Mouse (Mus musculus): ENCODE measurements at regions not wholly inside any gene's neighbourhood (a gene's known extent, or its start where the extent isn't known, plus 50 kb on each side); places are given as distances from the start of the nearest gene placed in this dataset.
A peak's percentile ranks its signal among the peaks of the same experiment; 100 is the strongest.

- intact Hi-C loops (cut with DNase I): no loop called here
- DNase-seq (ENCODE audit: low spot score in 2 of 2): no peak
Measured at GRCm38 (mm10) chr6:143663306-143663705, 496.3 kb downstream of the Etnk1 start.

DNA sequence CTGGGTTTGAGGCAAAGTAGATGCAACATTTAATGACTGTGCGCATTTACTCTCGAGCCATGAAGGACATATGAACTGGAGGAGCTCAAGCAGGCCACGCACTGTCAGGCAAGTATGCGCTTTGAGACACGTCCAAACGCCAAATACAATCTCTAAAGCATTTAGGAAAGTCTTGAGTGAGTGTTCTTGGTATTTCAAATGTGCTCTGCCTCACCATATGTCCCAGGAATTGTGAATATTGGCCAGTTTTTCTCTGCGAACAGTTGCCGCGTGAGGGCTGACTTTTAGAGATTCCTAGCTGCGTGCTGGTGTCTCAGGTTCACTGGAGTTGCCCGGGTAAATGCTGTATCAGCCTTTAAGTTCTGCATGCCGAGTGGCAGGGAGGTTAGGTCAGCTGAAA lies 498.4 kb downstream of the Etnk1 start:
- intact Hi-C loops (cut with DNase I): no loop called here
- peak in 1 of 2 experiments; percentile 15 for DNase-seq (ENCODE audit: low spot score in 2 of 2)

DNA sequence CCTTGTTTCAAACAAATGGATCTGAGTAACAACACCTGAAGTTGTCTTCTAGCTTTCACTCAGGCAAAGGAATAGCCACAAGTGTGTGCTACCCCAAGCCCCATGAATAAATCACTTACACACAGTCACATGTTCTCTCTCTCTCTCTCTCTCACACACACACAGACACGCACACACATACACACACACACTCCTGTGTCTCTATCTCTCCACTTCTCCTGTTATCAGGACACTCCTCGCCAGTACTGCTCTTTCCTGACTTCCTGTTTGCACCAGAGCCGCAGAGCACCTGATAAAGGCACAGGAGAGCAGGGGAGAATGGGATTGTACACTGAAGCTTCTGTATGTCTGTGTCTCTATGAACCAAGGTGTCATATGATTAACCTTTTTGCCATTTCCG lies 501.5 kb downstream of the Etnk1 start:
- intact Hi-C loops (cut with DNase I): no loop called here
- DNase-seq (ENCODE audit: low spot score in 2 of 2): no peak

- no peak for DNase-seq (ENCODE audit: low spot score in 2 of 2)
- intact Hi-C loops (cut with DNase I): no loop called here
Measured at GRCm38 (mm10) chr6:143669446-143670130, 502.6 kb downstream of the Etnk1 start.

DNA sequence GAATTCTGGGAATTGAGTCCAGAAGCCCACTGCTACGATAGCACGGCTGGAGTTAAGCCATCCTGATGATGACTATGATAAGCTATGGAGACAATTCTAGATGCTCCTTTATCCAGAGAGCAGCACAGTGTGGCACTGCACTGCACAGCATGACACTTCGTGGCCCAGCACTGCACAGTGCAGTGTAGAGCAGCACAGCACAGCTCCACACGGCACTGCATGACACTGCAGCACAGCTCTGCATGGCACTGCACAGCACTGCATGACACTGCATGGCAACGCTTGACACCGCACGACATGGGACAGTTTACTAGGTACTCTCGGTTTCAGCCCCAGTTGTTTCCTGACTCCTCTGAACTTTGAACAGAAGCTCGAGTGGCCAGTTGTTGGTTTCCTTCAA lies 523.1 kb downstream of the Etnk1 start:
- no peak for DNase-seq (ENCODE audit: low spot score in 2 of 2)
- intact Hi-C loops (cut with DNase I): no loop called here

DNA sequence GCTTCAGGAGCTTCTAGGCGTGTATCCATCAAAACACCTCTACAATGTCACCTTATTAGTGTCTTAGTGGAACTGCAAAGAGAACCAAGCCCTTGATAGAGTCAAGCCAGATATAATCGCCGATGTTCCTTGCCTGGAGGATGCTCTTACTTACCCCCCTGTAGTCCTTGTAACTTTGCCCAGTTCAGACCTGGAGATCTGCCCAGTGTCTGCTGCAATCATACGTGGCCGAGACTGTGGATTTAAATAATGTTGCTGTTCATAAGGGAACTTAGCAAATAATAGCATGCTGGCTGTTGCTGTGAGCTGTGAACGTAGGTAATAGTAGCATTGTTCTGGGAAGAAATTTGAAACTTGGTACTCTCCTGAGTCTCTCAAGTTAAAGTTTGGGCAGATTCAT lies 523.8 kb downstream of the Etnk1 start:
- DNase-seq (ENCODE audit: low spot score in 2 of 2): no peak
- intact Hi-C loops (cut with DNase I): no loop called here

- no peak for DNase-seq (ENCODE audit: low spot score in 2 of 2)
- intact Hi-C loops (cut with DNase I): no loop called here
Measured at GRCm38 (mm10) chr6:143697997-143698396, 531.0 kb downstream of the Etnk1 start.

GRCm38 (mm10) chr6:143703984-143704383 lies 537.0 kb downstream of the Etnk1 start:
- intact Hi-C loops (cut with DNase I): no loop called here

DNA sequence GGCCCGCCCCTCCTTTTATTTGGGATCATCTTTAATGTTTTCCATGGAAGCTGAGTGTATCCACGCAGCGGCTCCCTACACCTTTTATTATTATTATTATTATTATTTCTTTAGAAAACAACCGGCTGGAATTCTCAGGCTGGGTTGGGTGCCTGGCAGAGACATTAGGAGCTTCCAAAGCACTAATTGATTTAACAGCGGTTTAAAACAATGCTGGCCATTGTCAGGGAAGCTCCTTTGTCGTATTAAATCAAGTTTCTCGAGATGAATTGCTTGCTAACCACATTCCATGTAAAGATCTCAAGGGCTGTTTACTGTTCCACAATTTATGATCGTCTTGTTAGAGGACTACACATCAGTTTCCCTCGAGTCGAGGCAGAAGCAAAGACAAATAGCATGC lies 539.4 kb downstream of the Etnk1 start:
- intact Hi-C loops (cut with DNase I): no loop called here
- DNase-seq (ENCODE audit: low spot score in 2 of 2): no peak

More at GRCm38 (mm10) chr6:143703984-143704383, 537.0 kb downstream of the Etnk1 start:
- no peak for DNase-seq (ENCODE audit: low spot score in 2 of 2)

DNA sequence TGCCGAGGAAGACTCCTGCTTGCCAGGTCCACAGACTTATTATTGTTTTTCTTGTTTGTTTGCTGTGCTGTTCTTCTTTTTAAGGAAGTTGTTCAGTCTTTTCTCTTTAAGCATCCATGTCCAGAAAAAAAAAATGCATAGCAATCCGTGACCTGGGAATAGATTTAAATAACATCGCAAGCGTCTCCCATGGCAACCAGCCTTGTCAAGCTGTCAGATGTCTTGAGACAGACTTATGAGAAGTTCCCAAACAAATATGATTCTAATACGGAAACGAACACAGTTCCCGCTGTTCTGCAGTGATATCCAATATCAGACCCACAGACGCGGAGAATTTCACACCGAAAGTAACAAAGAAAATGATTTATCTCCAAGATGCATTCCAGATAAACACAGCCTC lies 547.4 kb downstream of the Etnk1 start:
- intact Hi-C loops (cut with DNase I): no loop called here
- no peak for DNase-seq (ENCODE audit: low spot score in 2 of 2)

DNA sequence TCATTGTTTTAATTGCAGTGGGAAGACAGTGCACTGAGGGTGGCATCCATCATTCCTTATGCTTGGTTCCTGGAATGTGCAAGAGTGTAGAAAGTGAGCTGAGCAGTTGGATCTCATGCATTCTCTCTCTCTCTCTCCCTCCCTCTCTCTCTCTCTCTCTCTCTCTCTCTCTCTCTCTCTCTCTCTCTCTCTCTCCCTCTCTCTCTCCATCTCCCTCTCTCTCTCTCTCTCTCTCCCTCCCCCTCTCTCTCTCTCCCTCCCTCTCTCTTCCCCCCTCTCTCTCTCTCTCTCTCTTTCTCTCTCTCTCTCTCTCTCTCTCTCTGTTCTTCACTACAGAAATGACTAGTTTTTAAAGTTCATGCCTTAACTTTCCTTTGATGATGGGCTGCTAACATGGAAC lies 583.1 kb downstream of the Etnk1 start:
- intact Hi-C loops (cut with DNase I): no loop called here
- DNase-seq (ENCODE audit: low spot score in 2 of 2): no peak

DNA sequence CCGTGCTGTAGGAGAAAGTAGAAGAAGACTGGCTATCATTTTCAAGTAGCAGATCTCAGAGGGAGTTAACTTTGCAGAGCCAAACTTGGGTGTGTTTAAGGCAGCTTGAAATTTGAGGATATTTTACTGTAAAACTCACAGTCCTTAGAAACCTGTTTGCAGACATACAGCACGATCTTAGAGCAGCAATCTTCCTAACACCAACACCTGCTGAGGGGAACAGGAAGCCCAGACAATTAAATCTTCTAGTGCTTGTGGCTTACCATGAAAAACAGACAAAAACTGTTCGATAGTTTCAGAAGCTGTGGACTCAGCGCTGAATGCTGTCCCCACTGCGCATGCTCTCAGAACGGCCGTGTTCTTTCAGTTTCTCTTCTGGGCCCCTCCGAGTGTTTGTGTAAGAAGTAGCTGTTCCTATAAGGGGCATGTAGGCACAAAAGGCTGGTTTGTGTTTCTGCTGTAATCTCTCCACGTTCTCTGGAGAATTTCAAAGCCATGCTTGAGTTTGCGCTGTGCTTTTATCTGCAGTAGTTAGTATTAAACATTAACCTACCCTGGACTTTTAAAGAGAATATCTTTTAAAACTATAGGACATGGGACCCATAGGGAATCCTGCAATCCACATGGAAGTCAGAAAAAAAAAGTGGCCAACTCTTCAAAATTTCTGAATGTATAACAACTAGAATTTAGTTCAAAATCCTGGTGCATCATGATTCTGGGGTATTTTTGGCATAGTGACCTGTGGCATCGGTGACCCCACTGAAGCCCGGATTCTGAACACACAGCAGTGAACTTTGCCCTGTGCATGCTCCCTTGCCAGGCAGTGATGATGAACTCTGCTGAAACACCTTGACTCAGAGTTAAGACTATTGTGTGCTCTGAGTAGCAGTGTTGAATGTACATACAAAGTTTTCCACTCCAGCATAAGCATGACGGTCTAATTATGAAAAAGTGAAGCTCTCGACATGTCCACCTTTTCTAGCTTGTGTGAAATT lies 584.4 kb downstream of the Etnk1 start:
- intact Hi-C loops (cut with DNase I): no loop called here
- no peak for DNase-seq (ENCODE audit: low spot score in 2 of 2)

DNA sequence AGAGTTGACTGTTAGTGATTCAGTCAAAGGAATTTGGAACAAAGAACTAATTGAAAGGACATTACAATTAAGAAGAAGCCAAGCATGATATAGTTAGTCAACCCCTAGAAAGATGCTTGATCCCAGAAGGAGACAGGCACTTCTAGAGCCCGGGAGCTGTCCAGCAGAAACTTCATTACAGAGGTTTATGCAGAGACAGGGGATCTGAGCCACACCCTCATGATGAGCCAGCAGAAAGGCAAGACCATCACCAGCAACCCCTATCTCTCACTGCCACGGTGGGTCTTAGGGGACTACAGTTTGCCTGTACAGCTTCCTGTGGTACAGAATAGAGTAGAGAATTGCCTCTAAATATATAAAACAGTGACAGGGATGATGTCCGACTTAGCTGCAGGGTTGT lies 590.4 kb downstream of the Etnk1 start:
- intact Hi-C loops (cut with DNase I): no loop called here
- no peak for DNase-seq (ENCODE audit: low spot score in 2 of 2)

DNA sequence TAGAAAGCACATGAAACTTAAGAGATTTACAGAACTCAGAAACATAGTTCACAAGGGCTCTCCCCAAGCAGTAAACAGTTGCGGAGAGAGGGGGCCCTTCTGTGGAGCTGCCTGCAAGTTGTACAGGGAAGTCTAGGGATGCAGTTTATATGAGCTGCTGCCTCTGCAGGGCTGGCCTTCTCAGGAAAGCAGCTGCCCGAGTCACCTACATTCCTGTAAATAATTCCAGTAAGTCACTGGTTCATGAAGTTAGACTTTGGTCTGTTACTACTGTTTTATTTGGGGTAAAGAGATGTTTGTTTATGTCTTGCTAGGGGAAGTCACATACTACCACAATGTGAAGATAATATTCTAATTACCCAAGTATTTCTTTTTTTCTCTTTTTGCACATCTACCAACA lies 601.1 kb downstream of the Etnk1 start:
- intact Hi-C loops (cut with DNase I): no loop called here
- DNase-seq (ENCODE audit: low spot score in 2 of 2): no peak
